Mouse (Mus musculus): Measurements from ENCODE around the gene Adra2b.

DNA sequence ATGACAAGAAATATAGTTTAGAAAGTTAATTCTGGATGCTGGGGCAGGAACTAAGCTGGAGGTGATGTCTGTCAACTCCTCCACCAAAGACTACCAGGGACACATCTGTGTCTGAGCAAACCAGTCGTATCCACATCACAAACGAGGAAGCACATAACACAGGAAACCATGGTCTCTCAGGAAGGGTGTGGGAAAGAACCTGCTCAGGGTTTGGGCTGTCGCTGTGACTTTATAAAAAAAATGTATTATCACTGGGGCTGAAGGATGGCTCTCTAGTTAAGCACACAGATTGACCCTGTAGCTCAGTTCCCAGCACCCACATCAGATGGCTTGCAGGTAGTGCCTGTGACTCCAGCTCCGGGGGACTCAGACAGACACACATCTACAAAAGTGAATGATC is 43.9 kb upstream of the Adra2b start:
- TF ChIP-seq POLR2A (IDR thresholded peaks at IDR 0.05; ENCODE audit: borderline replicate concordance, insufficient read depth, low read length), result no peak
- no peak for TF ChIP-seq CTCF (IDR thresholded peaks at IDR 0.05; ENCODE audit: borderline replicate concordance, insufficient read depth, low read depth, low read length)

All from cerebellum, adult 2 months (tissue).